Comparison of ENCODE assay signal across 14 mouse cellular contexts in genomic region chr1:104746816-104747215, GRCm38 (mm10). TPM values are rescaled to one million over a fixed set of nuclear protein-coding genes. Genes with fewer than 3 reads are reported as not detected.
DNase-seq lines count a peak whose midpoint lies in the region; ATAC-seq lines count a peak whose summit lies in the region.
"Had no signal": no experiment of that assay in that cellular context is flagged by ENCODE, and none has a peak within 500 bp of the region (broad histone marks: within the 10 kb centered on the region; RNA-seq: fewer than 3 reads in every experiment).

No protein-coding gene starts in this region.

- no peak overlapping the region for H3K4me2 ChIP-seq in embryonic facial prominence, embryonic 11.5 days (ENCODE audit: low read depth, low read length)
- H3K4me2 ChIP-seq in hindbrain, embryonic 14.5 days (replicated peaks): no peak overlapping the region
- H3K4me2 ChIP-seq: embryonic facial prominence, embryonic 12.5 days; liver, embryonic 15.5 days had no signal

- H3K27me3 ChIP-seq in embryonic facial prominence, embryonic 11.5 days (ENCODE audit: control insufficient read depth, insufficient read depth, low read length): no peaks in the 10 kb centered on the region
- H3K27me3 ChIP-seq in hindbrain, embryonic 14.5 days (ENCODE audit: control insufficient read depth, insufficient read depth, low read length): no peaks in the 10 kb centered on the region
- H3K27me3 ChIP-seq: embryonic facial prominence, embryonic 12.5 days; liver, embryonic 15.5 days had no signal

- H3K4me3 ChIP-seq in embryonic facial prominence, embryonic 11.5 days (ENCODE audit: low read depth, low read length): no peak overlapping the region
- no peak overlapping the region for H3K4me3 ChIP-seq in hindbrain, embryonic 14.5 days (replicated peaks; ENCODE audit: low read length)
- H3K4me3 ChIP-seq: embryonic facial prominence, embryonic 12.5 days; layer of hippocampus, adult 2 months; liver, embryonic 15.5 days had no signal

- H3K27ac ChIP-seq in embryonic facial prominence, embryonic 11.5 days (replicated peaks; ENCODE audit: low read depth, low read length): no peak overlapping the region
- H3K27ac ChIP-seq in hindbrain, embryonic 14.5 days: no peak overlapping the region
- H3K27ac ChIP-seq: embryonic facial prominence, embryonic 12.5 days; layer of hippocampus, adult 2 months; liver, embryonic 15.5 days had no signal

- no peaks in the 10 kb centered on the region for H3K9me3 ChIP-seq in embryonic facial prominence, embryonic 11.5 days (replicated peaks; ENCODE audit: control insufficient read depth, low read length)
- H3K9me3 ChIP-seq in hindbrain, embryonic 14.5 days (ENCODE audit: control insufficient read depth, low read length): no peaks in the 10 kb centered on the region
- H3K9me3 ChIP-seq: embryonic facial prominence, embryonic 12.5 days; liver, embryonic 15.5 days had no signal

- peak; percentile 65; the same call in 1 of the 2 replicates for ATAC-seq in embryonic facial prominence, embryonic 11.5 days (replicated peaks; ENCODE audit: insufficient number of reproducible peaks, low FRiP score, low TSS enrichment, low read depth)
- peak; percentile 91 for ATAC-seq in hindbrain, embryonic 14.5 days (ENCODE audit: low FRiP score)
- ATAC-seq: Patski had no signal

- DNase-seq in cerebellum, postnatal 4 days (ENCODE audit: low spot score in 2 of 2): peak; percentile 21 to 64
- DNase-seq in cerebellum, adult 9-11 months: no peak
- no peak for DNase-seq in embryonic facial prominence, embryonic 11.5 days (ENCODE audit: low spot score)
- peak; percentile 47 for DNase-seq in hindbrain, embryonic 14.5 days (ENCODE audit: low spot score)
- DNase-seq in neural tube, embryonic 10.5 days (ENCODE audit: extremely low spot score, low spot score): peak; percentile 25
- no peak for DNase-seq in right cerebral cortex, postnatal 10 days (ENCODE audit: low spot score in 2 of 2)
- no peak for DNase-seq in left cerebral cortex, adult 9 months (ENCODE audit: low spot score in 2 of 2)
- DNase-seq in adrenal gland, postnatal 36 days: no peak
- DNase-seq: B cell, adult 2 months had no signal

- no peaks in the 10 kb centered on the region for H3K4me1 ChIP-seq in embryonic facial prominence, embryonic 11.5 days (ENCODE audit: control insufficient read depth, insufficient read depth, low read length)
- H3K4me1 ChIP-seq in hindbrain, embryonic 14.5 days (replicated peaks; ENCODE audit: control insufficient read depth, insufficient read depth, low read length): 0 out of 2 replicates have a peak, but pooled peaks cover 6% of the 10 kb centered on the region
- H3K4me1 ChIP-seq: embryonic facial prominence, embryonic 12.5 days; liver, embryonic 15.5 days had no signal

- H3K36me3 ChIP-seq in embryonic facial prominence, embryonic 11.5 days (replicated peaks; ENCODE audit: control insufficient read depth, insufficient read depth, low read depth, low read length): no peaks in the 10 kb centered on the region
- no peaks in the 10 kb centered on the region for H3K36me3 ChIP-seq in hindbrain, embryonic 14.5 days (replicated peaks; ENCODE audit: control insufficient read depth, insufficient read depth)
- H3K36me3 ChIP-seq: embryonic facial prominence, embryonic 12.5 days; liver, embryonic 15.5 days had no signal

- WGBS in embryonic facial prominence, embryonic 11.5 days: 13% methylated on average over 1 of the region's 1 CpGs
- WGBS in hindbrain, embryonic 14.5 days: 0% methylated on average over 1 of the region's 1 CpGs

- H3K9ac ChIP-seq in embryonic facial prominence, embryonic 11.5 days (replicated peaks; ENCODE audit: low read length): no peak overlapping the region
- no peak overlapping the region for H3K9ac ChIP-seq in hindbrain, embryonic 14.5 days
- H3K9ac ChIP-seq: embryonic facial prominence, embryonic 12.5 days; liver, embryonic 15.5 days had no signal

RNA-seq across cellular contexts. Expression of gene Cdh20, which starts 21.5 kb away (rescaled TPM):
- 0.17 and 0.31 TPM in 2 replicates for polyA plus RNA-seq in embryonic facial prominence, embryonic 11.5 days (2014; fragmentation: Nextera tagmentation; extraction: Ambion mirVana)
- 1.4 and 1.6 TPM in 2 replicates for polyA plus RNA-seq in hindbrain, embryonic 14.5 days (2014; fragmentation: Nextera tagmentation; extraction: Ambion mirVana)
- under 1 TPM; 0.20 to 0.23 TPM for total RNA-seq in adrenal gland, postnatal 36 days (2021)
- total RNA-seq: granulocyte monocyte progenitor cell, adult 5-6 weeks had no signal
- polyA plus RNA-seq: liver, embryonic 15.5 days; Patski had no signal

Comparison
In these comparisons a context has a peak if more than half of its experiments do, and no peak if none do; other contexts are left out.
1. DNase-seq: peak in cerebellum, postnatal 4 days (2 of 2), hindbrain, embryonic 14.5 days (single experiment) and neural tube, embryonic 10.5 days (single experiment); none in cerebellum, adult 9-11 months (single experiment), embryonic facial prominence, embryonic 11.5 days (single experiment), right cerebral cortex, postnatal 10 days (0 of 2), left cerebral cortex, adult 9 months (0 of 2) and adrenal gland, postnatal 36 days (0 of 2).